Mouse (Mus musculus): ENCODE data around the gene Slc5a10.

DNA sequence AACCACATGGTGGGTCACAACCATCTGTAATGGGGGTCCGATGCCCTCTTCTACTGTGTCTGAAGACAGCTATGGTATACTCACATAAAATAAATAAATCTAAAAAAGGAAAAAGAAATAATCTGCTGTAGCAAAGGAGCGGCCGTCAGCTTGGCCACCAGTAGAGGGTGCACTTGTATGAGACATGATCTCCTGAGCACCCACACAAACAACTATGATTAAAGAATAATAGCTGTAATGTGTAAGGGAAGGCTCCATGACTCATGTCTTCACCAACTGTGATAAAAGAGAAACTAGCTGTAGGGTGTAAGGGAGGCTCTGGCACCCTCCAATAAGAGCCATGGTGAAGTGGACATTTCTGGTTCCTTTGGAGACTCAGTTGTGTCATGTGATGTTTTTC lies 91.0 kb downstream of the Slc5a10 start:
- TF ChIP-seq POLR2A (IDR thresholded peaks at IDR 0.05; ENCODE audit: control insufficient read depth, extremely low read depth, insufficient read depth, low read length, poor library complexity) (no peak), CTCF (IDR thresholded peaks at IDR 0.05; ENCODE audit: borderline replicate concordance, control insufficient read depth, extremely low read depth, insufficient read depth, low read length, poor library complexity) (no peak)
